Mouse (Mus musculus): Measurements from ENCODE around the gene Col6a4.

Col6a4 gene

GRCm38 (mm10) chr9:106071651-106072050 lies 24.9 kb downstream of the Col6a4 start:
- DNase-seq: peak; percentile 8

- no peak for DNase-seq
These were observed 43.1 kb downstream of the Col6a4 start for GRCm38 (mm10) chr9:106053446-106053845.

GRCm38 (mm10) chr9:106043921-106044503 lies 52.6 kb downstream of the Col6a4 start:
- no peak for DNase-seq

GRCm38 (mm10) chr9:106039915-106040659 lies 56.5 kb downstream of the Col6a4 start:
- no peak for DNase-seq

GRCm38 (mm10) chr9:106039276-106039675 lies 57.3 kb downstream of the Col6a4 start:
- no peak for DNase-seq

- DNase-seq: peak; percentile 28
These were observed 57.7 kb downstream of the Col6a4 start for GRCm38 (mm10) chr9:106038865-106039264.

- no peak for DNase-seq
These were observed 80.9 kb downstream of the Col6a4 start for GRCm38 (mm10) chr9:106015666-106016065.

- no peak for DNase-seq
These were observed 83.4 kb downstream of the Col6a4 start for GRCm38 (mm10) chr9:106013139-106013538.

GRCm38 (mm10) chr9:105997955-105998354 lies 98.6 kb downstream of the Col6a4 start:
- DNase-seq: no peak

- DNase-seq: no peak
These were observed 104.2 kb downstream of the Col6a4 start for GRCm38 (mm10) chr9:105992425-105992824.

GRCm38 (mm10) chr9:105990099-105990498 lies 106.5 kb downstream of the Col6a4 start:
- DNase-seq: no peak

- DNase-seq: no peak
These were observed 107.1 kb downstream of the Col6a4 start for GRCm38 (mm10) chr9:105989468-105989867.

- no peak for DNase-seq
These were observed 108.5 kb downstream of the Col6a4 start for GRCm38 (mm10) chr9:105988096-105988495.

GRCm38 (mm10) chr9:105984931-105985519 lies 111.6 kb downstream of the Col6a4 start:
- no peak for DNase-seq

GRCm38 (mm10) chr9:105978479-105978878 lies 118.1 kb downstream of the Col6a4 start:
- DNase-seq: no peak

- no peak for DNase-seq
These were observed 119.7 kb downstream of the Col6a4 start for GRCm38 (mm10) chr9:105976871-105977270.

GRCm38 (mm10) chr9:105976314-105976713 lies 120.3 kb downstream of the Col6a4 start:
- DNase-seq: no peak

GRCm38 (mm10) chr9:105973736-105974135 lies 122.8 kb downstream of the Col6a4 start:
- no peak for DNase-seq

- DNase-seq: no peak
These were observed 124.6 kb downstream of the Col6a4 start for GRCm38 (mm10) chr9:105972031-105972430.

GRCm38 (mm10) chr9:105971351-105971894 lies 125.2 kb downstream of the Col6a4 start:
- DNase-seq: no peak

GRCm38 (mm10) chr9:105970901-105971300 lies 125.7 kb downstream of the Col6a4 start:
- DNase-seq: no peak

GRCm38 (mm10) chr9:105967976-105968375 lies 128.6 kb downstream of the Col6a4 start:
- DNase-seq: no peak

- DNase-seq: no peak
These were observed 136.1 kb downstream of the Col6a4 start, which contains the start of gene Col6a5 for GRCm38 (mm10) chr9:105960533-105960932. Col6a5 (minus strand) TSS chr9:105960643.

GRCm38 (mm10) chr9:105959116-105959515 lies 137.5 kb downstream of the Col6a4 start:
- DNase-seq: no peak
